Mouse (Mus musculus) lung, adult 2 months (tissue): ENCODE results near the gene Wnk2.

Experiments
- CTCF ChIP-seq: fragments of 200-500 bp; IDR thresholded peaks from 2 replicates; pipeline ENCODE4 v1.5.1; 2011; ENCODE audit warnings: mild to moderate bottlenecking, low read length, control low read depth; ENCODE audit not compliant: insufficient read depth
- POLR2A ChIP-seq: fragments of 200-500 bp; IDR thresholded peaks from 2 replicates; pipeline ENCODE4 v1.6.1; 2011; ENCODE audit warnings: low read depth, mild to moderate bottlenecking, control low read depth, low read length, borderline replicate concordance; ENCODE audit errors: extremely low read depth

DNA sequence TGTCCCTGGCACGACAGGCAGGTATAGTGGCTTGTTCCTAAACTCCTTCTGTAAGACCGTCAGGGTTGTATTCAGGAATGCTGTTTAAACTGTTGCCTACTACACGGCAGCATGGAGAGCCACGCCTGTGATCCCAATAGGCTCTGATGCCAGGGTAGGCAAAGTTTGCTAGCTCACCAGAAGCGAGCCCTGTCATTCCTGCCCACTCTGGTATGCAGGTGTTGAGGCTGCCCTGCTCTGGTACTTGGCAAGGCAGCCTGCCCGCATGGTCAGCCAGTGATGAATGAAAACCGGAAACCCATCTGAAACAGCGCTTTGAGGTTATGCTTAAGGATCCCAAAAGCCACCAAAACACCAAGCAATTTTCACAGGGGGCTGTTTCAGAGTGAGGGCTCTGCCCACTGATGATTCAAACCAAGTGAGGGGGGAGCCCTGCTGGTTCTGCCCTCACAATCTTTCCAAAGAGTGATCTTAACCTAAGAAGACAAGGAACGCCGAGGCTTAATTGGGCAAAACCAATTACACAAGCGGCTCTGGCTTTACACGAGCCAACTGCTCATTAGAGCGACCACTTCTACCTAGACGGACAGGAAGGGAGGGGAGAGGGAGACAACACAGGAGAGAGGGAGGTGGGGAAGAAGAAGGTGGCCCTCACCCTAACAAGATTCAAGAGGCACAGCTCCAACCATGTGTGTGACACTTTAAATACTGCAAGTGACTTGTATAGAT is 65.5 kb downstream of the Wnk2 start:
- no peak for TF ChIP-seq CTCF
- no peak for TF ChIP-seq POLR2A
